Mouse (Mus musculus): ENCODE results near the gene Atf7. TPM values are rescaled to one million over a fixed set of nuclear protein-coding genes. Genes with fewer than 3 reads are reported as not detected.
A peak's percentile ranks its signal among the peaks of the same experiment; 100 is the strongest.

Gene Atf7
- polyA plus RNA-seq, 1 experiment from 2014 or later, result 25.1 TPM

DNA sequence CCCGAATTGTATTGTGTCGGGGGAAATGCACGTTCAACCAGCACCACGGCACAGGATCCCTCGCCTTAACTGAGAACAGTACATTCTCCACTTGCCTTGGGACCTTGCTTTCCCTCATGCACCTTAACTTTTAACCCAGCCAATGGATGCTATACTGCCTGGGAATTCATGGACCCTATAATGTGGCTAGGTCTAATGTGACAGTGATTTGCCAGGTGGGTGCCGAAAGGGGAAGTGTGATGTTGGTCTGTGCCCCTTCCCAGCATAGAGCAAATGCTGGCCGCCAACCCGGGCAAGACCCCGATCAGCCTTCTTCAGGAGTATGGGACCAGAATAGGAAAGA is 106.4 kb downstream of the Atf7 start:
- H3K27me3 ChIP-seq, result no peaks in the 10 kb centered on the region
- peaks cover 35% of the 10 kb centered on the region for H3K4me1 ChIP-seq
- H3K4me3 ChIP-seq, result peak overlapping the region; percentile 76
- 19% methylated on average over 9 of the region's 9 CpGs for WGBS
- no peak for ATAC-seq (replicated peaks)
- H3K36me3 ChIP-seq, result peaks cover 24% of the 10 kb centered on the region
- peak overlapping the region; percentile 88 for H3K9ac ChIP-seq (replicated peaks)
- H3K9me3 ChIP-seq, result no peaks in the 10 kb centered on the region
- H3K4me2 ChIP-seq (replicated peaks), result peak overlapping the region; percentile 85
- peak overlapping the region; percentile 100 for H3K27ac ChIP-seq (replicated peaks)

DNA sequence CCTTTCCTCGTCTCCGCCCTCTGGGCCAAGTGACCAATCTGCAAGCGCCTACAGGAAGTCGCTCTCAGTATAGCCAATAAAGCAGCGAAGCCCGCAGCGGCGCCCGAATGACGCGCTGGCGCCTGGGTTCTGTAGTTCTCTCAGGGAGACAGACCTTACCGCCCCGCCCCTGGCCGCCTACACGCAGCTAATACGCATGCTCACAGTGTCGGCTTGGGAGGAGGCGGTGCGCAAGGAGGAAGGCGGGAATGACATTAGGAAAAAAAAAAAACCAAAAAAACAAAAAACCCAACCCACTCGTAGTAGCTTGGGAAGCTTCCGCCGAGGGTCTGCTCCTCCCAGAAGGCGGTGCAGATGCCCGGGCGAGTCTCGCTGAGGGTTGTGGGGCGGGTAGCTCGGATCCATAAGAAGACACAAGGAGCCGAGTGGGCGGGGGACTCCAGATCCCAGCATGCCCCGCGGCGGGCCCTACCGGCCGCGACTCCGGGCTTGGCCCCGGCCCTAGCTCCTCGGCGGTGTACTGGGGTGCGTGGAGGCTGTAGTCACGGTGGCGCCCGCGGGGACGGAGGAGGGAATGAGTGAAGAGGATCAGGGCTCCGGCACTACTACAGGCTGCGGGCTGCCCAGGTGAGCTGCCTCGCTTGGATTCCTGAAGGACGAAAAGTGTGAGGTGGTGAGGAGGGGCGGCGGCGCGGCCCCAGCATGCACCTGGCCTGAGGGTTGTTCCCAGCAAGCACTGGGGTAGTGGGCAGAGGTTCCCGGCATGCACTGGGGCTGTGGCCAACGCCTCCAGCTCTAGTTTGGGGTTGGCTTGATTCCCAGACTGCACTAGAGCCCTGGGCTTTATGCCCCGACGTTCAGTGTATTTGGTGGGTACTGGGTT is 107.0 kb downstream of the Atf7 start, which contains the start of gene Tarbp2:
Tarbp2 (plus strand) TSS at position 217 of the 883 bp plus-strand sequence.
- no peaks in the 10 kb centered on the region for H3K27me3 ChIP-seq
- peaks cover 38% of the 10 kb centered on the region for H3K4me1 ChIP-seq
- H3K9ac ChIP-seq (replicated peaks), result peak within 1 kb of the TSS; percentile 88
- H3K4me3 ChIP-seq, result peak within 1 kb of the TSS; percentile 76
- peak within 1 kb of the TSS; percentile 85 for H3K4me2 ChIP-seq (replicated peaks)
- whole genome bisulfite sequencing, result under 1% methylated on average over 60 of the region's 60 CpGs
- ATAC-seq (replicated peaks), result peak; percentile 92
- H3K36me3 ChIP-seq, result peaks cover 20% of the 10 kb centered on the region; the same call in 1 of the 2 replicates
- no peaks in the 10 kb centered on the region for H3K9me3 ChIP-seq
- peak within 1 kb of the TSS; percentile 100 for H3K27ac ChIP-seq (replicated peaks)

DNA sequence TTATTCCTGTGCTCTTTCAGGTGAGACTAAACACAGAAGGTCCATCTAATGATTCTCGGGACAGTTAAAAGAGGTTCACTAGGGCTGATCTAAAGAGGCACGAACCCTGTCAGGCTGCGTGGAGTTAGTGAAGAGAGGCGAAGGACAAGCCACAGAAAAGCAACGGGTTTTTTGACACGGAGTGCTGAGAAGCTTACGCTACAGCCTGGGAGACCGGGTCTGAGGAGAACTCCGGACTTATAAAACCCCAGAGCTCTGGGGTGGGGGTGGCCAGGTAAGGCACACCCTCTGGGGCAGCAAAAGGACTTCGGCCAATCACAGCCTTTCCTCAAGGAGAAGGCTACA is 107.7 kb downstream of the Atf7 start:
- peak overlapping the region; percentile 76 for H3K4me3 ChIP-seq
- peaks cover 19% of the 10 kb centered on the region; the same call in 1 of the 2 replicates for H3K36me3 ChIP-seq
- ATAC-seq (replicated peaks), result no peak
- under 1% methylated on average over 10 of the region's 10 CpGs for WGBS
- H3K4me2 ChIP-seq (replicated peaks), result peak overlapping the region; percentile 85
- H3K9ac ChIP-seq (replicated peaks), result peak overlapping the region; percentile 84
- H3K9me3 ChIP-seq, result no peaks in the 10 kb centered on the region
- H3K27ac ChIP-seq (replicated peaks), result peak overlapping the region; percentile 100
- H3K4me1 ChIP-seq, result peaks cover 44% of the 10 kb centered on the region
- no peaks in the 10 kb centered on the region for H3K27me3 ChIP-seq

- Histone ChIP-seq H3K4me2 (replicated peaks) (peak within 1 kb of the TSS; percentile 85), H3K4me3 (peak within 1 kb of the TSS; percentile 76), H3K36me3 (peaks cover 12% of the 10 kb centered on the region; the same call in 1 of the 2 replicates), H3K27me3 (no peaks in the 10 kb centered on the region), H3K4me1 (peaks cover 51% of the 10 kb centered on the region), H3K9ac (replicated peaks) (peak within 1 kb of the TSS; percentile 88), H3K27ac (replicated peaks) (peak within 1 kb of the TSS; percentile 100), H3K9me3 (no peaks in the 10 kb centered on the region)
- WGBS, result under 1% methylated on average over 43 of the region's 43 CpGs
- ATAC-seq (replicated peaks), result peak; percentile 6; the same call in 1 of the 2 replicates
Observed at GRCm38 (mm10) chr15:102516728-102517404, 108.4 kb downstream of the Atf7 start, which contains the start of gene Map3k12. Map3k12 (minus strand) TSS chr15:102517064.

- WGBS, result 1% methylated on average over 12 of the region's 12 CpGs
- ATAC-seq (replicated peaks), result no peak
Observed at GRCm38 (mm10) chr15:102516293-102516692, 109.0 kb downstream of the Atf7 start.

DNA sequence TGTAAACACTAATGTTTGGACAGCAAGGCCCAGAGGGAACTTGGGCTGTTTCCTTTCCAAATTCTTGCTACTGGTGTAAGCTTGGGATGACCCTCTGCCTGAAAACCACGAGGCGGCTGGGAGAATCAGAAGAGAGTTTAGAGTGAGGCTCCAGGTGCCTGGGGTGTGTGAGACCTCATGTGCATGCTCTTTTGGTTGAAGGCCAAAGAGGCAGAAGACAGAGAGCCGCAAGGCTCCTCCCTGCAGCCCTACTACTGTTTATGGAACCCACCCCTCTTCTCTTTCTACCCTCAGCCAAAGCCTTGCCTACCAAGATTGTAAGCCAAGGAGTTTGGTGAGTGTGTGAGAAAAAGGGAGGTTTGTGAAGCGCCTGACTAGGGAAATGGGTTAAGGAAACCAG is 109.5 kb downstream of the Atf7 start:
- peak overlapping the region; percentile 76 for H3K4me3 ChIP-seq
- H3K4me1 ChIP-seq, result peaks cover 61% of the 10 kb centered on the region
- 57% methylated on average over 4 of the region's 4 CpGs for WGBS
- H3K36me3 ChIP-seq, result 0 out of 2 replicates have a peak, but pooled peaks cover 1% of the 10 kb centered on the region
- H3K27me3 ChIP-seq, result no peaks in the 10 kb centered on the region
- peak overlapping the region; percentile 85 for H3K4me2 ChIP-seq (replicated peaks)
- no peaks in the 10 kb centered on the region for H3K9me3 ChIP-seq
- peak overlapping the region; percentile 100 for H3K27ac ChIP-seq (replicated peaks)
- peak overlapping the region; percentile 84 for H3K9ac ChIP-seq (replicated peaks)
- no peak for ATAC-seq (replicated peaks)

More at GRCm38 (mm10) chr15:102516293-102516692, 109.0 kb downstream of the Atf7 start:
- H3K4me1 ChIP-seq, result peaks cover 56% of the 10 kb centered on the region
- H3K4me2 ChIP-seq (replicated peaks), result peak overlapping the region; percentile 85
- H3K9ac ChIP-seq (replicated peaks), result peak overlapping the region; percentile 84
- H3K9me3 ChIP-seq, result no peaks in the 10 kb centered on the region
- H3K4me3 ChIP-seq, result peak overlapping the region; percentile 76
- H3K27ac ChIP-seq (replicated peaks), result peak overlapping the region; percentile 100
- H3K36me3 ChIP-seq, result peaks cover 6% of the 10 kb centered on the region; the same call in 1 of the 2 replicates
- H3K27me3 ChIP-seq, result no peaks in the 10 kb centered on the region

GRCm38 (mm10) chr15:102515261-102515660 is 110.0 kb downstream of the Atf7 start:
- no peaks in the 10 kb centered on the region for H3K9me3 ChIP-seq
- peaks cover 65% of the 10 kb centered on the region for H3K4me1 ChIP-seq
- no peak overlapping the region for H3K9ac ChIP-seq (replicated peaks)
- WGBS, result 78% methylated on average over 2 of the region's 2 CpGs
- no peaks in the 10 kb centered on the region for H3K27me3 ChIP-seq
- H3K27ac ChIP-seq (replicated peaks), result no peak overlapping the region
- no peak for ATAC-seq (replicated peaks)
- H3K4me2 ChIP-seq (replicated peaks), result peak overlapping the region; percentile 85
- H3K36me3 ChIP-seq, result no peaks in the 10 kb centered on the region
- peak overlapping the region; percentile 76 for H3K4me3 ChIP-seq

- Histone ChIP-seq H3K4me1 (peaks cover 66% of the 10 kb centered on the region), H3K36me3 (peaks cover 2% of the 10 kb centered on the region; the same call in 1 of the 2 replicates), H3K9ac (replicated peaks) (no peak overlapping the region), H3K27ac (replicated peaks) (no peak overlapping the region), H3K4me3 (no peak overlapping the region), H3K27me3 (no peaks in the 10 kb centered on the region), H3K4me2 (replicated peaks) (no peak overlapping the region), H3K9me3 (no peaks in the 10 kb centered on the region)
- no peak for ATAC-seq (replicated peaks)
- WGBS, result 80% methylated on average over 3 of the region's 3 CpGs
Observed at GRCm38 (mm10) chr15:102513004-102513403, 112.3 kb downstream of the Atf7 start.

DNA sequence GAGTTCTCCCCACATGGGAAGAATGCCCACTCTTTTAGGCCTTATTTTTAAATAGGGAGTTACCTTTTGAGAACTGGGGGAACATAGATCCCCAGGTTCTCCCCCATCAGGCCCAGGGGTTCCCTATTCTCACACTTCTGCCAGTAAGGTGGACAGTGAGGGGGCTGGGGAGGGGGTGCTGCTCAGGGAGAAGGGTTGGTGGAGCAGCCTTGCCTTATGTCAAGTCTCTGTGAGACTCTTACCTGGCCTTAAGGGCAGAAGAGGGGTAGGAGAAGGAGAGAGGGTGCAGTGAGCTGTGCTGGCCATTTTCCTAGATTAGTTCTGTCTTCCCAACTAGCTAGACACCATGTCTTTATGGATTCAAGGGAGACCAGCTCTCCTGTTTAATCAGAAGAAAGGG is 112.8 kb downstream of the Atf7 start:
- no peak overlapping the region for H3K4me3 ChIP-seq
- H3K27ac ChIP-seq (replicated peaks), result no peak overlapping the region
- no peak overlapping the region for H3K4me2 ChIP-seq (replicated peaks)
- H3K27me3 ChIP-seq, result no peaks in the 10 kb centered on the region
- H3K4me1 ChIP-seq, result peaks cover 66% of the 10 kb centered on the region
- peaks cover 3% of the 10 kb centered on the region; the same call in 1 of the 2 replicates for H3K36me3 ChIP-seq
- no peaks in the 10 kb centered on the region for H3K9me3 ChIP-seq
- ATAC-seq (replicated peaks), result no peak
- H3K9ac ChIP-seq (replicated peaks), result no peak overlapping the region

DNA sequence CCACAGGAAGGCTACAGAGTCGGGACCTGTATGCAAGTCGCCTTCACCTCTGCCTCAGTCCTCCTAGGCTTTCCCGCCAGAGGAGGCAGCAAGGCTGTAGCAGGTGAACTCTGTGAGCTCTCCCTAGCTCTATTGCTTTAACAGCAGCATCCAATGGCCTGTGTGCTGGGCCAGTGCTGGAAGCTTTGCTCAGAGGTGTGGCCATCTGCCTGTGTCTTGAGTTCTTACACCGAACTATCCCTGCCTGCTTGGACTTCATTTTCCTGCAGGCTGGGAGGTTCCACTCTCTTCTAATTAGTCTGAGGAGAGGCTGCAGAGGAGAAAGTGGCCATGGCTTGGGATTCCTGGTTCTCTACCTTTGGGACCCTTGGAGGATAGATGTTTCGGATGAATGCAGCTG is 113.3 kb downstream of the Atf7 start:
- WGBS, result 35% methylated on average over 5 of the region's 5 CpGs
- Histone ChIP-seq H3K4me1 (peaks cover 66% of the 10 kb centered on the region), H3K4me2 (replicated peaks) (no peak overlapping the region), H3K27ac (replicated peaks) (peak overlapping the region; percentile 90), H3K36me3 (peaks cover 4% of the 10 kb centered on the region; the same call in 1 of the 2 replicates), H3K9ac (replicated peaks) (peak overlapping the region; percentile 23; the same call in 1 of the 2 replicates), H3K9me3 (no peaks in the 10 kb centered on the region), H3K27me3 (no peaks in the 10 kb centered on the region), H3K4me3 (no peak overlapping the region)
- ATAC-seq (replicated peaks), result no peak

DNA sequence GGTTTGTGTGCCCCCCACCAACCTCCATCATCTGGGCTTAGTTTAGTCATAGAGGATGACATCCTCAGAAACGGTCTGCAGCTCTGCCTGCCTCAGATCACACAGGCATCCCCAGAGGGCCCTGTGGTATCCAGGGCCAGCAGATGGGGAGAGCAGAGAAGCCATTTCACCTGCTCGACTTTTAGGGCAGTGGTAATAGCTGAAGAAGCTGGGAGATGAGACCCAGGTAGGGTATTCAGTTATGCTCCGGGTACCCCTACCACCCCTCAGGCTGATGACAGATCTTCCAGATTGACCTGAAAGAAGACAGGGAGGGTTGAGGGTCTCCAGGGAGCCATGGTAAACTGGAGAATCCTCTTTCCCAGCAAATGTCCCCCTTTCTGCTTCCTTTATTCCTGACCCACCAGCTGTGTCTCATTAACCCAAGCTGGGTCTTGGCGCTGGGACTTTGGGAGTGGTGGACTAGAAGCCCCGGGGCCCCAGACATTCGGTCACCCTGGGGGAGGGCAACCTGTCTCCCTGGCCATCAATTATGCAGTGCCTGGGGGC is 113.9 kb downstream of the Atf7 start:
- Histone ChIP-seq H3K4me1 (peaks cover 66% of the 10 kb centered on the region), H3K27me3 (no peaks in the 10 kb centered on the region), H3K4me2 (replicated peaks) (peak overlapping the region; percentile 86), H3K27ac (replicated peaks) (peak overlapping the region; percentile 90), H3K4me3 (peak overlapping the region; percentile 79), H3K9ac (replicated peaks) (peak overlapping the region; percentile 65; the same call in 1 of the 2 replicates), H3K36me3 (peaks cover 4% of the 10 kb centered on the region; the same call in 1 of the 2 replicates), H3K9me3 (no peaks in the 10 kb centered on the region)
- no peak for ATAC-seq (replicated peaks)
- 16% methylated on average over 6 of the region's 6 CpGs for WGBS

All from forebrain, embryonic 15.5 days (tissue).